Mouse (Mus musculus) bone marrow macrophage, adult 2 months (primary cell): ENCODE measurements around the gene Hoxc5.

Source experiments
- CTCF ChIP-seq: IDR thresholded peaks from 2 replicates; pipeline ENCODE4 v1.5.1; 2012; ENCODE audit warnings: low read depth, mild to moderate bottlenecking, low read length, moderate library complexity
- POLR2A ChIP-seq: IDR thresholded peaks from 2 replicates; pipeline ENCODE4 v1.6.1; 2012; ENCODE audit warnings: mild to moderate bottlenecking, low read depth, low read length, borderline replicate concordance

DNA sequence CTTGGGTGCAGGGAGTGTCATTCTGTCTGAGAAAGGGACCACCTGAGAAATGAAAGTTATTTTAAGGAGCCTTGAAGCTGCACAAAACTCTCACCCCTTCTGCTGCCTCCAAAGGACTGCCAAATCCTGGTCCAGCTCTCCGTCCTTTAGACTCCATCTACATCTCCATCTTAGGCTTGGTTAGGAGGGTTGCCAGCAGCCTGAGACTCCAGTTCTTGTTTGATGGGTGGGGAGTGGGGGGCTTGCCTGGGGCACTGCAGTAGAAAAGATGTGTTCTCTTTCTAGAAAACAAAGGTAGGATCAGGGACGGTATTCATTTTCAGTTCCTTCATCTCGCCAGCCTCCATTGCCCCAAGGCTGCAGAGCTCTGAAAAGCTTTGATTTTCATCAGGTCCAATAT lies 30.2 kb downstream of the Hoxc5 start:
- TF ChIP-seq POLR2A = no peak
- TF ChIP-seq CTCF = no peak
